Mouse (Mus musculus): ENCODE measurements around the gene Igdcc4.
A peak's percentile ranks its signal among the peaks of the same experiment; 100 is the strongest.
"Not testable (repeated sequence)": the region's sequence is repeated elsewhere in the genome, so short reads cannot be mapped to it uniquely, and the experiment has no call there.

Gene Igdcc4

GRCm38 (mm10) chr9:65100991-65101685 lies at the start of gene Igdcc4:
Igdcc4 (plus strand) TSS chr9:65101486.
- peak in 1 of 2 experiments; percentile 33 for DNase-seq

- no peak for DNase-seq
These were observed 37.0 kb upstream of the Igdcc4 start for GRCm38 (mm10) chr9:65064251-65064650.

- DNase-seq: no peak
These were observed 30.7 kb upstream of the Igdcc4 start for GRCm38 (mm10) chr9:65070587-65070986.

- DNase-seq: no peak
These were observed 27.7 kb upstream of the Igdcc4 start for GRCm38 (mm10) chr9:65073555-65073954.

- no peak for DNase-seq
These were observed 27.0 kb upstream of the Igdcc4 start for GRCm38 (mm10) chr9:65074251-65074650.

- no peak for DNase-seq
These were observed 26.3 kb upstream of the Igdcc4 start for GRCm38 (mm10) chr9:65074855-65075493.

GRCm38 (mm10) chr9:65077536-65077935 lies 23.8 kb upstream of the Igdcc4 start:
- DNase-seq: no peak

- not testable (repeated sequence) for DNase-seq
These were observed 21.1 kb upstream of the Igdcc4 start for GRCm38 (mm10) chr9:65080141-65080540.

GRCm38 (mm10) chr9:65083075-65083765 lies 18.1 kb upstream of the Igdcc4 start:
- no peak for DNase-seq

- no peak for DNase-seq
These were observed 17.0 kb upstream of the Igdcc4 start for GRCm38 (mm10) chr9:65084198-65084807.

- no peak for DNase-seq
These were observed 16.0 kb upstream of the Igdcc4 start for GRCm38 (mm10) chr9:65085270-65085669.

GRCm38 (mm10) chr9:65086801-65087200 lies 14.5 kb upstream of the Igdcc4 start:
- no peak for DNase-seq

- no peak for DNase-seq
These were observed 13.8 kb upstream of the Igdcc4 start for GRCm38 (mm10) chr9:65087490-65087889.

- DNase-seq: no peak
These were observed 7.0 kb upstream of the Igdcc4 start for GRCm38 (mm10) chr9:65094237-65094636.

GRCm38 (mm10) chr9:65101686-65102376 lies 545 bp downstream of the Igdcc4 start:
- DNase-seq: peak in 1 of 2 experiments; percentile 32

GRCm38 (mm10) chr9:65102377-65103172 lies 1.3 kb downstream of the Igdcc4 start:
- DNase-seq: no peak

- DNase-seq: no peak
These were observed 2.0 kb downstream of the Igdcc4 start for GRCm38 (mm10) chr9:65103173-65103752.

GRCm38 (mm10) chr9:65106821-65107220 lies 5.5 kb downstream of the Igdcc4 start:
- DNase-seq: no peak

- no peak for DNase-seq
These were observed 6.6 kb downstream of the Igdcc4 start for GRCm38 (mm10) chr9:65107893-65108292.

- no peak for DNase-seq
These were observed 8.1 kb downstream of the Igdcc4 start for GRCm38 (mm10) chr9:65109132-65110072.

Measured in kidney, postnatal 36 days (tissue).